ENCODE assay signal across 8 mouse cellular contexts in the genomic region with DNA sequence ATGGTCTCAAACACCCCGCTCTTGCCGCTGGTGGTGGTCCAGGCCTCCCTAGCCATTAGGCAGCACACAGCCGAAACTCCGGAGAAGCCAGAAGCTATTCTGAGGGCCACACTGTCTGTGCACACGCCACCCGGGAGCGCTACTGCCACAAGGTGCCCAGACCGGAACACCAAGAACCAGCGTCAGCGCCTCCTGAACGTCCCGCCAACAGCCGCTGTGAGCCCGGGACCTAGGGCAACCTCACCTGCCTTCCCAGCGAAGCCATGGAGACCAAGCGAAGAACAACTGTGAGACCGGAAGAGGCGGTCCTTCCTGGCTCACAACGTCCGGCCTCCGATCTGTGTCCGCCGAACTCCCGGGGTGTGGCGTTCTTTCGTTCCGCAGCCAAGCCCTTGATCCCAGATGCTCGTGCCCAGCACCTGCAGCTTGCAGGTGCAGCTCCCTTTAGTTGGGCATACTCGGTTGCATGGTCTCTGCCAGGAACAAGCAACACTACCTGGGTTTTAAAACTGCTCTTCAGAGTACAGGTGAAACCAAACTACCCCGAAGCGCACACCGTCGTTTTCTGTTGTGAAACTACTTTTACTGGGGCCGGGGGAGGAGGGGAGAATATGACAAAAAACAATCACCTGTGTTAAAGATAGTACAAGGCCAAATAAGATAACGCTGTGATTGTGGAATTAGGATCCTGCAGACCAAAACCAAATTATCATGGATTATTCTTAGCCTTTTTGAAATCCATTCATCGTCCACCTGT. TPM values are rescaled to one million over a fixed set of nuclear protein-coding genes. Genes with fewer than 3 reads are reported as not detected.
DNase-seq lines count a peak whose midpoint lies in the region; ATAC-seq and TF ChIP-seq lines count a peak whose summit lies in the region.

A gene (minus strand): TSS at position 335 of the 757 bp plus-strand sequence.

- intact Hi-C loops in gastrocnemius, adult 2 months (cut with DNase I): loop anchor here (2.0 to 10.0 kb wide), 3 partner anchors 37 to 209 kb away; a partner anchor contains a TSS
- intact Hi-C loops in left cerebral cortex, adult 2 months (cut with DNase I): loop anchor here (5.0 kb wide), 1 partner anchor 133 kb away; no protein-coding TSS in a partner anchor

- H3K4me3 ChIP-seq in gastrocnemius, adult 2 months: peak within 1 kb of the TSS; percentile 91
- peak within 1 kb of the TSS; percentile 87 for H3K4me3 ChIP-seq in hindbrain, postnatal 0 days (ENCODE audit: low read length)
- H3K4me3 ChIP-seq in left cerebral cortex, adult 2 months: peak within 1 kb of the TSS; percentile 85

- H3K27me3 ChIP-seq in hindbrain, postnatal 0 days (ENCODE audit: insufficient read depth, low read length): no peaks in the 10 kb centered on the region

- peak within 1 kb of the TSS; percentile 77 for H3K9ac ChIP-seq in hindbrain, postnatal 0 days (replicated peaks; ENCODE audit: low read length)

- peaks cover 14% of the 10 kb centered on the region; the same call in 1 of the 2 replicates for H3K36me3 ChIP-seq in hindbrain, postnatal 0 days (ENCODE audit: insufficient read depth, low read length)

- ATAC-seq in activated CD4-positive, CD25-positive, alpha-beta regulatory T cell, adult 4 months: peak; percentile 96
- ATAC-seq in common myeloid progenitor, adult 5-6 weeks (replicated peaks; ENCODE audit: low read depth, poor library complexity, severe bottlenecking): peak; percentile 99
- peak; percentile 95 for ATAC-seq in hindbrain, postnatal 0 days
- ATAC-seq in megakaryocyte, adult 5-6 weeks (ENCODE audit: poor library complexity, severe bottlenecking): peak; percentile 100

- no peaks in the 10 kb centered on the region for H3K9me3 ChIP-seq in hindbrain, postnatal 0 days (ENCODE audit: low read length)

- peak within 1 kb of the TSS; percentile 86 for H3K27ac ChIP-seq in gastrocnemius, adult 2 months
- peak within 1 kb of the TSS; percentile 65; the same call in 1 of the 2 replicates for H3K27ac ChIP-seq in hindbrain, postnatal 0 days
- H3K27ac ChIP-seq in left cerebral cortex, adult 2 months: peak within 1 kb of the TSS; percentile 83

- H3K4me2 ChIP-seq in hindbrain, postnatal 0 days (ENCODE audit: low read depth, low read length): peak within 1 kb of the TSS; percentile 87

- peak; percentile 85 for DNase-seq in gastrocnemius, adult 2 months
- DNase-seq in hindbrain, postnatal 0 days (ENCODE audit: low spot score): peak; percentile 92
- DNase-seq in left cerebral cortex, adult 2 months (ENCODE audit: extremely low spot score in 1 of 2, low spot score in 2 of 2): peak; percentile 81 to 84
- peak; percentile 82 to 84 for DNase-seq in right cerebral cortex, adult 2 months (ENCODE audit: low spot score in 2 of 2)
- peak; percentile 75 to 81 for DNase-seq in urinary bladder, postnatal 36 days (ENCODE audit: low spot score in 2 of 2)

- no peaks in the 10 kb centered on the region for H3K4me1 ChIP-seq in hindbrain, postnatal 0 days (ENCODE audit: insufficient read depth, low read length)

- TF ChIP-seq CTCF in gastrocnemius, adult 2 months (IDR thresholded peaks at IDR 0.05): 0 out of 2 replicates have a peak, but pooled peaks have one; percentile 0
- TF ChIP-seq CTCF in hindbrain, postnatal 0 days (IDR thresholded peaks at IDR 0.05; ENCODE audit: low read depth): peak; percentile 22
- TF ChIP-seq CTCF in left cerebral cortex, adult 2 months (IDR thresholded peaks at IDR 0.05): no peak

- WGBS in hindbrain, postnatal 0 days: 8% methylated on average over 36 of the region's 36 CpGs

RNA-seq across cellular contexts. Expression of the gene that starts here (rescaled TPM):
- 10 to 100 TPM; 17.6 to 24.0 TPM for polyA plus RNA-seq in activated CD4-positive, CD25-positive, alpha-beta regulatory T cell, adult 4 months (2017; shearing (Covaris generic))
- total RNA-seq in common myeloid progenitor, adult 5-6 weeks (2017): 15.4 and 23.1 TPM in 2 replicates
- total RNA-seq in gastrocnemius, adult 2 months (2021): 10 to 100 TPM in 1 of 2 experiments, 1 to 10 TPM in 1; 8.7 to 12.1 TPM
- 24.0 and 33.6 TPM in 2 replicates for total RNA-seq in hindbrain, postnatal 0 days (2014; rRNA removed)
- polyA plus RNA-seq in hindbrain, postnatal 0 days (2015; fragmentation: Nextera tagmentation; extraction: Ambion mirVana): 23.2 and 23.9 TPM in 2 replicates
- total RNA-seq in left cerebral cortex, adult 2 months (2021): 10 to 100 TPM; 17.3 to 20.8 TPM
- 4.6 and 11.3 TPM in 2 replicates for total RNA-seq in megakaryocyte, adult 5-6 weeks (2015)
- total RNA-seq in megakaryocyte, adult 5-6 weeks (2017): 17.8 and 20.7 TPM in 2 replicates

Comparison
In these comparisons a context has a peak if more than half of its experiments do, and no peak if none do; other contexts are left out.
1. Peak in every context shown above with its lines: DNase-seq, ATAC-seq, H3K4me3 ChIP-seq and H3K27ac ChIP-seq.